Mouse (Mus musculus): ENCODE results near the gene Pard3b. TPM values are rescaled to one million over a fixed set of nuclear protein-coding genes. Genes with fewer than 3 reads are reported as not detected.

Gene Pard3b
- polyA plus RNA-seq, 1 experiment, result 0.42 TPM

- no peak overlapping the region for H3K27ac ChIP-seq (ENCODE audit: insufficient read depth, low read length)
- H3K36me3 ChIP-seq (ENCODE audit: control insufficient read depth, insufficient read depth, low read length, poor library complexity, severe bottlenecking), result no peaks in the 10 kb centered on the region
- no peak for TF ChIP-seq EP300 (IDR thresholded peaks at IDR 0.05; ENCODE audit: insufficient read depth, low read depth, low read length)
- TF ChIP-seq POLR2A (IDR thresholded peaks at IDR 0.05; ENCODE audit: insufficient read depth, low read length), result no peak
- no peak for TF ChIP-seq CTCF (IDR thresholded peaks at IDR 0.05; ENCODE audit: low read depth, low read length)
- H3K9me3 ChIP-seq (replicated peaks; ENCODE audit: control insufficient read depth, insufficient read depth, low read length, poor library complexity, severe bottlenecking), result no peaks in the 10 kb centered on the region
- no peak overlapping the region for H3K9ac ChIP-seq (ENCODE audit: low read depth, poor library complexity, severe bottlenecking)
- peaks cover 6% of the 10 kb centered on the region for H3K4me1 ChIP-seq (ENCODE audit: control insufficient read depth, insufficient read depth, low read length)
- H3K27me3 ChIP-seq (ENCODE audit: control insufficient read depth, insufficient read depth, low read length, poor library complexity, severe bottlenecking), result no peaks in the 10 kb centered on the region
- no peak overlapping the region for H3K4me3 ChIP-seq (ENCODE audit: low read depth, low read length)
These were observed 755.9 kb downstream of the Pard3b start for GRCm38 (mm10) chr1:62394555-62394954.

GRCm38 (mm10) chr1:62398261-62398660 is 759.6 kb downstream of the Pard3b start:
- no peaks in the 10 kb centered on the region for H3K27me3 ChIP-seq (ENCODE audit: control insufficient read depth, insufficient read depth, low read length, poor library complexity, severe bottlenecking)
- H3K27ac ChIP-seq (ENCODE audit: insufficient read depth, low read length), result peak overlapping the region; percentile 24; the same call in 1 of the 2 replicates
- no peaks in the 10 kb centered on the region for H3K9me3 ChIP-seq (replicated peaks; ENCODE audit: control insufficient read depth, insufficient read depth, low read length, poor library complexity, severe bottlenecking)

GRCm38 (mm10) chr1:62398738-62399137 is 760.1 kb downstream of the Pard3b start:
- Histone ChIP-seq H3K27ac (ENCODE audit: insufficient read depth, low read length) (no peak overlapping the region), H3K9ac (ENCODE audit: low read depth, poor library complexity, severe bottlenecking) (no peak overlapping the region), H3K9me3 (replicated peaks; ENCODE audit: control insufficient read depth, insufficient read depth, low read length, poor library complexity, severe bottlenecking) (no peaks in the 10 kb centered on the region), H3K4me1 (ENCODE audit: control insufficient read depth, insufficient read depth, low read length) (peaks cover 6% of the 10 kb centered on the region), H3K36me3 (ENCODE audit: control insufficient read depth, insufficient read depth, low read length, poor library complexity, severe bottlenecking) (no peaks in the 10 kb centered on the region), H3K4me3 (ENCODE audit: low read depth, low read length) (no peak overlapping the region), H3K27me3 (ENCODE audit: control insufficient read depth, insufficient read depth, low read length, poor library complexity, severe bottlenecking) (no peaks in the 10 kb centered on the region)
- TF ChIP-seq CTCF (IDR thresholded peaks at IDR 0.05; ENCODE audit: low read depth, low read length) (no peak), POLR2A (IDR thresholded peaks at IDR 0.05; ENCODE audit: insufficient read depth, low read length) (no peak), EP300 (IDR thresholded peaks at IDR 0.05; ENCODE audit: insufficient read depth, low read depth, low read length) (no peak)

More at GRCm38 (mm10) chr1:62398261-62398660, 759.6 kb downstream of the Pard3b start:
- Histone ChIP-seq H3K4me3 (ENCODE audit: low read depth, low read length) (no peak overlapping the region), H3K4me1 (ENCODE audit: control insufficient read depth, insufficient read depth, low read length) (peaks cover 6% of the 10 kb centered on the region), H3K9ac (ENCODE audit: low read depth, poor library complexity, severe bottlenecking) (no peak overlapping the region), H3K36me3 (ENCODE audit: control insufficient read depth, insufficient read depth, low read length, poor library complexity, severe bottlenecking) (no peaks in the 10 kb centered on the region)
- no peak for TF ChIP-seq POLR2A (IDR thresholded peaks at IDR 0.05; ENCODE audit: insufficient read depth, low read length)
- no peak for TF ChIP-seq EP300 (IDR thresholded peaks at IDR 0.05; ENCODE audit: insufficient read depth, low read depth, low read length)
- TF ChIP-seq CTCF (IDR thresholded peaks at IDR 0.05; ENCODE audit: low read depth, low read length), result no peak

GRCm38 (mm10) chr1:62405061-62405460 is 766.4 kb downstream of the Pard3b start:
- Histone ChIP-seq H3K4me3 (ENCODE audit: low read depth, low read length) (no peak overlapping the region), H3K9ac (ENCODE audit: low read depth, poor library complexity, severe bottlenecking) (no peak overlapping the region), H3K4me1 (ENCODE audit: control insufficient read depth, insufficient read depth, low read length) (no peaks in the 10 kb centered on the region), H3K36me3 (ENCODE audit: control insufficient read depth, insufficient read depth, low read length, poor library complexity, severe bottlenecking) (no peaks in the 10 kb centered on the region), H3K9me3 (replicated peaks; ENCODE audit: control insufficient read depth, insufficient read depth, low read length, poor library complexity, severe bottlenecking) (no peaks in the 10 kb centered on the region), H3K27ac (ENCODE audit: insufficient read depth, low read length) (no peak overlapping the region), H3K27me3 (ENCODE audit: control insufficient read depth, insufficient read depth, low read length, poor library complexity, severe bottlenecking) (no peaks in the 10 kb centered on the region)
- TF ChIP-seq POLR2A (IDR thresholded peaks at IDR 0.05; ENCODE audit: insufficient read depth, low read length), result no peak
- TF ChIP-seq EP300 (IDR thresholded peaks at IDR 0.05; ENCODE audit: insufficient read depth, low read depth, low read length), result no peak
- no peak for TF ChIP-seq CTCF (IDR thresholded peaks at IDR 0.05; ENCODE audit: low read depth, low read length)

GRCm38 (mm10) chr1:62411368-62411767 is 772.7 kb downstream of the Pard3b start:
- Histone ChIP-seq H3K27ac (ENCODE audit: insufficient read depth, low read length) (no peak overlapping the region), H3K36me3 (ENCODE audit: control insufficient read depth, insufficient read depth, low read length, poor library complexity, severe bottlenecking) (no peaks in the 10 kb centered on the region), H3K27me3 (ENCODE audit: control insufficient read depth, insufficient read depth, low read length, poor library complexity, severe bottlenecking) (no peaks in the 10 kb centered on the region), H3K4me3 (ENCODE audit: low read depth, low read length) (no peak overlapping the region), H3K4me1 (ENCODE audit: control insufficient read depth, insufficient read depth, low read length) (no peaks in the 10 kb centered on the region), H3K9me3 (replicated peaks; ENCODE audit: control insufficient read depth, insufficient read depth, low read length, poor library complexity, severe bottlenecking) (no peaks in the 10 kb centered on the region), H3K9ac (ENCODE audit: low read depth, poor library complexity, severe bottlenecking) (no peak overlapping the region)
- TF ChIP-seq CTCF (IDR thresholded peaks at IDR 0.05; ENCODE audit: low read depth, low read length) (no peak), EP300 (IDR thresholded peaks at IDR 0.05; ENCODE audit: insufficient read depth, low read depth, low read length) (no peak), POLR2A (IDR thresholded peaks at IDR 0.05; ENCODE audit: insufficient read depth, low read length) (no peak)

GRCm38 (mm10) chr1:62412019-62412418 is 773.4 kb downstream of the Pard3b start:
- no peak overlapping the region for H3K9ac ChIP-seq (ENCODE audit: low read depth, poor library complexity, severe bottlenecking)
- no peaks in the 10 kb centered on the region for H3K4me1 ChIP-seq (ENCODE audit: control insufficient read depth, insufficient read depth, low read length)
- no peaks in the 10 kb centered on the region for H3K9me3 ChIP-seq (replicated peaks; ENCODE audit: control insufficient read depth, insufficient read depth, low read length, poor library complexity, severe bottlenecking)
- H3K36me3 ChIP-seq (ENCODE audit: control insufficient read depth, insufficient read depth, low read length, poor library complexity, severe bottlenecking), result no peaks in the 10 kb centered on the region
- H3K4me3 ChIP-seq (ENCODE audit: low read depth, low read length), result no peak overlapping the region
- H3K27me3 ChIP-seq (ENCODE audit: control insufficient read depth, insufficient read depth, low read length, poor library complexity, severe bottlenecking), result no peaks in the 10 kb centered on the region
- TF ChIP-seq CTCF (IDR thresholded peaks at IDR 0.05; ENCODE audit: low read depth, low read length) (no peak), POLR2A (IDR thresholded peaks at IDR 0.05; ENCODE audit: insufficient read depth, low read length) (no peak), EP300 (IDR thresholded peaks at IDR 0.05; ENCODE audit: insufficient read depth, low read depth, low read length) (no peak)
- no peak overlapping the region for H3K27ac ChIP-seq (ENCODE audit: insufficient read depth, low read length)

Measured in ES-Bruce4 (cell line).